Mouse (Mus musculus): ENCODE data around the gene Cygb.
"Not testable (repeated sequence)": the region's sequence is repeated elsewhere in the genome, so short reads cannot be mapped to it uniquely, and the experiment has no call there.

Gene Cygb

GRCm38 (mm10) chr11:116616438-116617118 lies 37.5 kb downstream of the Cygb start:
- in situ Hi-C loops (cut with MboI, MseI) = no loop called here

DNA sequence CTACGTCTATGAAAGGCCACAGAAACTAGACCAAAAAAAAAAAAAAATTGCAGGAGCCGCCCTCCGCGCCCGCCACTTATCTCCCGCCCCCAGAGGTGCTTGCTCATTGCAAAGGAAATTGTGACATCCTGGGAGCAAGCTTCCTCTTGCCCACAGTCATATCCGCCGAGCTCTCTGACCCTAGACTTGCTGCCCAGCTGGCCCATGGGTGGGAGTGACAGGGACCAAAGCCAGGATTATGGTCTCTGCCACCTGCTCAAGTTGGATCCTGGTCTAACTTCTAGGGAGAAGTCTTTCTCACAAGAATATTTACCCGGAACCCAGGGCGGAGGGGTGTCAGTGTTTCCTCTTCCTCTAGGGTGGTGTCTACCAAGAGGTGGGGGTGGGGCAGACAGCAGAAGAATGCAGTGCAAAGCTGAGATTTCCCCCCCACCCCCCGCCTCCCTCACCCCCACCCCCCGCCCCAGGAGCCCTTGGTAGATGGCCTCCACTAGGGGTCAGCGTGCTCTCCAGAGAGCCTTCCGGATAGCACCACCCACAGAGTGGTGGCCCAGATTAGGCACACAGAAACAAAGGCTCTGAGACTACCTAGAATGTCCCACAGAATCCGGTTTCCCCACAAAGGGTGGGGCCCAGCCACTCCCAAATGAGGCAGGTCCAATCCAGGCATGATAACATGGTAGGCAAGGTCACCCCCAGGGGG lies 38.2 kb downstream of the Cygb start:
- in situ Hi-C loops (cut with MboI, MseI) = no loop called here

DNA sequence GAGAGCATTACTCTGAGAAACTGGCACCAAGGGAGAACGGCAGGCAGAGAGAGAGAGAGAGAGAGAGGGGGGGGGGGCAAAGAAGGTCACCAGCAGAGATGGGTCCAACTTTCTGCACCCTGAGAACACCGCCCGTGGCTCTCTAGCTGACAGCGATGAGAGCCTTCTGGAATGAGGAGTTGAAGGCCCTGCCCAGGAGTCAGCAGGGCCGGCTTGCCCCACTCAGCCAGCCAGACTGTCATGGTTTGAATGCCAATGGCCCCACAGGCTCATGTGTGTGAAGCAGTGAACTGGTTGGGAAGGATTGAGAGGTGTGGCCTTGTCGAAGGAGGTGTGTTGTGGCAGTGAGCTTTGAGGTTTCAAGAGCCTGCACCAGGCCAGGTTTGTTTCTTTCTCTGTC lies 40.9 kb downstream of the Cygb start:
- in situ Hi-C loops (cut with MboI, MseI) = no loop called here

GRCm38 (mm10) chr11:116612554-116612953 lies 41.6 kb downstream of the Cygb start:
- in situ Hi-C loops (cut with MboI, MseI) = no loop called here

DNA sequence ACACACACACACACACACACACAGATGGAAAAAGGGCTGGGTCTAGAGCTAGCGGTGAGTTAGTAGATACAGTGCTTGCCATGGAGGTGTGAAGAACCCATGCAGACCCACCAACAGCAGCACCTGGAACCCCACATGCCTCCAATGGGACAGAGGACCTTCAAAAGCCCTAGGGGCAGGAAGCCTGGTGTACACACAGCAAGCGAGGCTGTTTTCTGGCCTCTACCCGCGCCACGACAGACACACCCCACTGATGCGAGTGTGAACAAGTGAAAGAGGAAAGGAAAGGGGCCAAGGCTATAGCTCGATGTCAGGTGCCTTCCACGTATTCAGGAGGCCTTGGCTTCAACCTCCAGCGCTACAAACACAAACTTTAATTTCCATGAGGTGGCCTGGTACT lies 42.2 kb downstream of the Cygb start:
- in situ Hi-C loops (cut with MboI, MseI) = no loop called here

GRCm38 (mm10) chr11:116611168-116611567 lies 42.9 kb downstream of the Cygb start:
- in situ Hi-C loops (cut with MboI, MseI) = not testable (repeated sequence)

DNA sequence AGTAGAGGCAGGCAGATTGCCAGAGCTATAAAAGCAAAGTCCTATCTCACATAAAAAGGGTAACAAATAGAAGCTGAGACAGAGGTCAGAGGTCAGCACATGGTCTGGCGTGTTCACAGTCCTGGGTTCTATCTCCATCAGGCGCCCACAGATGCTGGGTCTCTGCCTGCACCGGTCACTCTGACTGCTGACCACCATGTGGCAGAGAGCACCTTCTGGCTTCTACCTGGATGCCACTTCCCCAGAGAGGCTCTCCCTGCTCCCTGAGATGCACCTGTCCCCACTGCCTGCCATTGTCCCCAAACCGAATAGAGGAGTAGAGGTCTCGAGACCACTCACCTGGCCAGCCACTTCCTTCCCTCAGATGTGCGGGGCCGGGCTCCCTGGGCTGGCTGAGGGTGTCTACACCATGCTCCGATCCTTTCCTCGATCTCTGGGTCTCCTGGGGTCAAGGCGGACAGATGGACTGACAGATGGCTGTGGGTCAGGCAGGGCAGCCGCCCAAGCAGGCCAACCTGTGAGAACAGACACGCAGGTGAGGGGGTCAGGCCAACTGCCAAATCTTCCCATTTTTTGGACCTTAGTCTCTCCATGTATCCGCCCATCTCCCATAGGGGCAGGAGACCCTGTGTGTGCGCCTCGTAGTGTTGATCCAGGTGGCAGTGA lies 44.0 kb downstream of the Cygb start:
- in situ Hi-C loops (cut with MboI, MseI) = no loop called here

DNA sequence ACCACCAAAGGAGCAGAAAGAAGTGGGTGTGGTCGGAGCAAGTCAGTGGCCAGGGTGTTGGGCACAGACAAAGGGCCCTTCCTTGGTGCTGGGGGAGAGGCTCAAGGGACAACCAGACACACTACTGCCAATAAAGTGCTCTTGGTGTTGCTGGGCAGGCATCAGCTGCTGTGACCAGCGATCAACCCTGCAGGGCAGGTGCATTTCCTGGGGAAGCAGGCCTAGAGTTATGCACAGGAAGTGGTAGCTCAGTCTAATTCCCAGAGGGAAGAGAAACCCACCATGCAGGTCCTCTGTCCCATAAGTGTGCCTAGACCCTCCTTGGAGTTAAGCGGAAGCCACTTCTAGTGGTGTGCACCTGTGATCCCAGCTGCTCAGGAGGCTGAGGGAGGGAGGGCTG lies 46.4 kb downstream of the Cygb start:
- in situ Hi-C loops (cut with MboI, MseI) = no loop called here

DNA sequence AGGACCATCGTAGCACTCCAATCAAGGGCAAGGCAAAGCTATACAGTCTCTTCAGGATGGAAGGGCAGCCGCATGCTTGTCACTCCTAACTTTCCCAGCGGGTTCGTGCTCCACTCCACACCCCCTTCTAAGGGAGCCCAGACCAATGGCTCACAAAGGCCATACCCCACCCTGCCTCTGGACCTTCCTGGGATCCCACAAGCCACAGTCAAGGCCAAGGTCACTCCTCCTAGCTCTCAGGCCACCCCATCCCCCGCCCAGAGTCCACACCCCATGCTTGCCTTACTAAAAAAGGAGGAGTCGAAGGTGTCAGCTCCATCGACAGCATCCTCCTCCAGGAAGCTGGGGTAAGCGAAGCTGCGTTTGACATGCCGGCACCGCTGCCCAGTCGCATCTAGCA lies 50.0 kb downstream of the Cygb start:
- in situ Hi-C loops (cut with MboI, MseI) = no loop called here

DNA sequence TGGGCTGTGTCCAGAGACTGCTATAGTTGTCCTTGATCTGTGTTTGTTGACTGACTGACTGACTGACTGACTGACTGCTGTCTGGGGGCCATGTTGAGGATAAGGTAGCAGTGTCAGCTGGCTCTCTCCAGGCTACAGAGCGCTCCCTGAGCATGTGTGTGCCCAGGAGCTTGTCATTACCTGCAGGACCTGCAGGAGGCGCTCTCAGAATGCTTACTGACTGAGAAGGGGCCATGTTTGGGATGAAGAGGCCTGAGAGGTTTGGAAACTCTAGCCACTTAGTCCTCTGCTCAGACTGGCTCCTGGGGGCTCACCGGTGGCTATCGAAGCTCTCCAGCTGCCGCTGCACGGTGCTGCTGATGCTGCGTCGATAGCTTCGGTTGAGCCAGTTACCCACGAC lies 50.8 kb downstream of the Cygb start:
- in situ Hi-C loops (cut with MboI, MseI) = no loop called here

GRCm38 (mm10) chr11:116602043-116602442 lies 52.1 kb downstream of the Cygb start:
- in situ Hi-C loops (cut with MboI, MseI) = no loop called here

- in situ Hi-C loops (cut with MboI, MseI) = no loop called here
Observed at GRCm38 (mm10) chr11:116601166-116601565, 52.9 kb downstream of the Cygb start.

- in situ Hi-C loops (cut with MboI, MseI) = no loop called here
Observed at GRCm38 (mm10) chr11:116599230-116599629, 54.9 kb downstream of the Cygb start.

GRCm38 (mm10) chr11:116598193-116598592 lies 55.9 kb downstream of the Cygb start:
- in situ Hi-C loops (cut with MboI, MseI) = no loop called here

DNA sequence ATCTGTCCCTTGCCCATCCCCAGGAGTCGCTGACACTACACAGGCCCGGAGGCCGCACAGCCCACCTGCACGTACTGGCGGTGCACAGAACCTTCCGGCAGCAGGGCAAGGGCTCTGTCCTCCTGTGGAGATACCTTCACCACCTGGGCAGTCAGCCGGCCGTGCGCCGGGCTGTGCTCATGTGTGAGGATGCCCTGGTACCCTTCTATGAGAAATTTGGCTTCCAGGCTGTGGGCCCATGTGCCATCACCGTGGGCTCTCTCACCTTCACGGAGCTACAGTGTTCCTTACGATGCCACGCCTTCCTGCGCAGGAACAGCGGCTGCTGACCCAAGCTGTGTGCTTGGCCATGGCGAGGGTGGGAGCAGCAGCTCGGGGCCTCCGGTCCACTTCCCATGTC lies 57.3 kb downstream of the Cygb start:
- in situ Hi-C loops (cut with MboI, MseI) = no loop called here

All from T-helper 1 cell (primary cell).